Mouse (Mus musculus) small intestine, adult 2 months (tissue): ENCODE measurements around the gene Chn2.

Experiments used
- CTCF ChIP-seq: fragments of 200-500 bp; IDR thresholded peaks from 2 replicates; pipeline ENCODE4 v1.5.1; 2012; ENCODE audit warnings: low read depth, mild to moderate bottlenecking, control low read depth, inconsistent platforms, low read length, moderate library complexity, mixed read lengths; ENCODE audit not compliant: insufficient replicate concordance, insufficient read length; ENCODE audit errors: extremely low read depth
- POLR2A ChIP-seq: fragments of 200-500 bp; IDR thresholded peaks from 2 replicates; pipeline ENCODE4 v1.6.1; 2012; ENCODE audit warnings: low read depth, mild to moderate bottlenecking, control low read depth, inconsistent platforms, low read length, moderate library complexity

- no peak for TF ChIP-seq POLR2A
- no peak for TF ChIP-seq CTCF
Measured at GRCm38 (mm10) chr6:54096836-54097235, 57.5 kb downstream of the Chn2 start.
